Mouse (Mus musculus) forebrain, embryonic 14.5 days (tissue): ENCODE data around the gene Tmem200a. TPM values are rescaled to one million over a fixed set of nuclear protein-coding genes. Genes with fewer than 3 reads are reported as not detected.
A peak's percentile ranks its signal among the peaks of the same experiment; 100 is the strongest.

Experiments used
- ATAC-seq: fragments of 200-750 bp; cut with Nextera tagmentation; 2 replicates; pipeline ENCODE4 v1.8.0; 2017; ENCODE audit warnings: mild to moderate bottlenecking, moderate library complexity
- DNase-seq: peaks from one replicate; pipeline ENCODE4 v3.0.0-alpha.2; 2015; ENCODE audit warnings: low spot score
- H3K27ac ChIP-seq: fragments of 300-500 bp; sonication (generic); 2 replicates; pipeline ENCODE4 v1.5.1; 2014; ENCODE audit warnings: low read depth, mild to moderate bottlenecking, control low read depth, low read length, moderate library complexity
- H3K27me3 ChIP-seq: fragments of 300-500 bp; sonication (generic); replicated peaks from 2 replicates; pipeline ENCODE4 v1.6.1; 2014; ENCODE audit warnings: low read length, control low read depth, mixed read lengths; ENCODE audit not compliant: control insufficient read depth, insufficient read depth
- H3K36me3 ChIP-seq: fragments of 300-500 bp; sonication (generic); 2 replicates; pipeline ENCODE4 v1.6.1; 2014; ENCODE audit warnings: low read length, control low read depth; ENCODE audit not compliant: control insufficient read depth, insufficient read depth
- H3K4me1 ChIP-seq: fragments of 300-500 bp; sonication (generic); 2 replicates; pipeline ENCODE4 v1.6.1; 2014; ENCODE audit warnings: antibody characterized with exemption, low read length, control low read depth; ENCODE audit not compliant: control insufficient read depth, insufficient read depth
- H3K4me2 ChIP-seq: fragments of 300-500 bp; sonication (generic); 2 replicates; pipeline ENCODE4 v1.6.1; 2014; ENCODE audit warnings: mild to moderate bottlenecking, control low read depth, low read length
- H3K4me3 ChIP-seq: fragments of 300-500 bp; sonication (generic); 2 replicates; pipeline ENCODE4 v1.5.1; 2014; ENCODE audit warnings: low read depth, low read length, control low read depth
- H3K9ac ChIP-seq: fragments of 300-500 bp; sonication (generic); 2 replicates; pipeline ENCODE4 v1.6.1; 2014; ENCODE audit warnings: mild to moderate bottlenecking, low read length, control low read depth, moderate library complexity
- H3K9me3 ChIP-seq: fragments of 300-500 bp; sonication (generic); replicated peaks from 2 replicates; pipeline ENCODE4 v1.6.1; 2016; ENCODE audit warnings: low read length, control low read depth, mixed read lengths; ENCODE audit not compliant: control insufficient read depth
- WGBS: fragments of 180-500 bp; shearing (Covaris S2); extraction: QIAGEN DNeasy Blood & Tissue Kit; methylation state at CpG from one replicate; pipeline ENCODE4 v1.1.7; 2014; 5-methylcytosine and 5-hydroxymethylcytosine counted together
- polyA plus RNA-seq: library from polyadenylated mRNA; unstranded; fragments of >200 nt; fragmentation: Nextera tagmentation; extraction: Ambion mirVana; gene quantifications from 2 replicates; pipeline ENCODE4 v1.2.1, GENCODE M21; 2014

Gene Tmem200a
- polyA plus RNA-seq, 1 experiment from 2014 or later, result 19.4 TPM

DNA sequence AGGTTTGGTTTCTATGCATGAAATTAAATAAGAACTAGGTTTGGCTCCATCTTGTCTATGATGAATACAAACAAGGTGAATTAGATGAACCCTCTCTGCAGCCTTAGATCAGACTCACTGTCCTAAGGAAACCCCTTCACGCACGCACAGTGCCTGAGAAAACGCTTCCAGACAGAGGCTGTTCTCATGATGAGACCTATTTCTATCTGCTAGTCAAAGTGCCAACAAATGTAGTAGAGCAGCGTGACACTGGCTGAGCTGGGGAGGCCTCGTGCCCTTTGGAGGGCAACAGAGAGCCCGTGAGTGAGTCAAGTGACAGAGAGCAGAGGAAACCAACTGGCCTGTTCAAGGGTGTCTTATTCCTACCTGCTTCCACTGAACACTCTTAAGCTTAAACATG, 73.4 kb downstream of the Tmem200a start:
- ATAC-seq (no peak), DNase-seq (no peak)
- Histone ChIP-seq H3K4me1 (no peaks in the 10 kb centered on the region), H3K27ac (no peak overlapping the region), H3K36me3 (no peaks in the 10 kb centered on the region), H3K4me3 (no peak overlapping the region), H3K9ac (no peak overlapping the region), H3K4me2 (no peak overlapping the region), H3K27me3 (no peaks in the 10 kb centered on the region), H3K9me3 (no peaks in the 10 kb centered on the region)
- 92% methylated on average over 6 of the region's 6 CpGs for WGBS

DNA sequence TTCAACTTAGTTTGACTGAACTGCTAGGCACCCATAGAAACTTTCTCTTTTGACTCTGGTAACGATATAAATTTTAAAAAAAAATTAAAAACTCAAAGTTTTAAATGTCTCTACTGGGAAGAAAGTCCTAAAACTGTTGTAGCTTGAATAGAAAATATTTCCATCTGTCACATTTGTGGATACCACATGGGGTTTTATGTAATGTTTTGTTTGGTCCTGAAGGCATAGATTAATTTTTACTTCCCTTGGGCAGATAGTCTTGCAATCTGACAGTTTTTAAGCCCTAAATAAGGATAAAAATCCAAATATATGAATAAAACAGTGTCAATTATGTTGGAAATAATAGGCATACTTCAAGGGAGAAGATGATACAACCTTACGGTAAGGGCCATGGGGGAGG, 78.0 kb downstream of the Tmem200a start:
- Histone ChIP-seq H3K4me3 (no peak overlapping the region), H3K4me1 (no peaks in the 10 kb centered on the region), H3K9me3 (no peaks in the 10 kb centered on the region), H3K9ac (no peak overlapping the region), H3K36me3 (no peaks in the 10 kb centered on the region), H3K27me3 (no peaks in the 10 kb centered on the region), H3K27ac (no peak overlapping the region), H3K4me2 (no peak overlapping the region)
- WGBS, result 97% methylated on average over 2 of the region's 2 CpGs
- no peak for ATAC-seq
- no peak for DNase-seq

DNA sequence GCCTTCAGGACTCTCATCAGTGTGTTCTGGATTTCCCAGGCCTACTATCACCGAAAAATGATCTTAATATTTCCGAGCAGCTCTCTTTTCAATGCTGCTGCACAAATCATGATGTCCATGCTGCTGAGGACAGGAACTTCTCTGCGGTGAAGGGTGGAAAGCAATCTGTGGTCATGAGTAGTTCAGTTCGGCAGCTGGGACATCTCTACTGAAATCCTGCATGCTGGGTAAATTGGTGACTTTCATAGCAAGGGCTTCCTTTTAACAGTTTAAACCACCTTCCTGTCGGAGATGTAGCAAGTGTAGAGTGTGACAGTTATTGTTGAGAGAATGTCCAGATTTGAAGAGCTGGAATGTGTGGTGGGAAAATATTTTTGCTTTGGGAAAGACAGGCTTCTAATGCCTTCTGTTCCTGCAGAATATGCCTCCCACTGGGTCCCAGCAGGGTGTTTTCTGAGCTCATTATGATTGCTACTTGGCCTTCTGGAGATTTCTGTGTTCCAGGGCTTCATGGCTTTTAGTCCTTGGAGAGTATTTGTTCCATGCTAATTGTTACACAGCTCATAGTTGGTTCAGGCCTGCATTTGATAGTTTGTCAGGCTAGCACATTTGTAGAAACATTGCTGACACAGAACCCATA, 79.4 kb downstream of the Tmem200a start:
- Histone ChIP-seq H3K36me3 (no peaks in the 10 kb centered on the region), H3K27ac (no peak overlapping the region), H3K27me3 (no peaks in the 10 kb centered on the region), H3K4me2 (no peak overlapping the region), H3K4me3 (no peak overlapping the region), H3K9ac (no peak overlapping the region), H3K4me1 (no peaks in the 10 kb centered on the region), H3K9me3 (no peaks in the 10 kb centered on the region)
- DNase-seq, result no peak
- ATAC-seq, result no peak
- WGBS, result 78% methylated on average over 5 of the region's 5 CpGs

DNA sequence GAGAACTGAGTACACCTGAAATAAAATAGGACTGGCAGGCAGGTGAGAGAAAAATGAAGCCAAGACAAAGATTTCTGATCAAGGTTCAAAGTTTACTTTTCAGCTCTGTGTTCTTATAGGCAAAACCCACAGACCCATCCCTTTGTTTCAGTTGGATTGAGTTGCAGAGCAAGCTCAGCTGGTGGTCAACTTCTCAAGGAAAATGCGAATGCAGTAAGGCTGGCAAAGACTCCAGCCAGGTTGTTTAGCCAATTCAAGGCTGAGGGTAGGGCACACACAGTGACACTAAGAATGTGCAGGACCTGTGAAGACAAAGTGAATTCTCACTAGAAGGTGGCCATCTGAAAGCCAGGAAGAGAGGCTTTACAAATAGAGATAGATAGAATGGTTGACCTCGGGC, 94.8 kb downstream of the Tmem200a start:
- H3K4me2 ChIP-seq, result no peak overlapping the region
- DNase-seq (no peak), ATAC-seq (no peak)
- H3K36me3 ChIP-seq, result no peaks in the 10 kb centered on the region
- H3K9ac ChIP-seq, result no peak overlapping the region
- no peaks in the 10 kb centered on the region for H3K4me1 ChIP-seq
- H3K27me3 ChIP-seq, result no peaks in the 10 kb centered on the region
- H3K4me3 ChIP-seq, result no peak overlapping the region
- 55% methylated on average over 2 of the region's 2 CpGs for WGBS
- no peak overlapping the region for H3K27ac ChIP-seq
- H3K9me3 ChIP-seq, result no peaks in the 10 kb centered on the region

DNA sequence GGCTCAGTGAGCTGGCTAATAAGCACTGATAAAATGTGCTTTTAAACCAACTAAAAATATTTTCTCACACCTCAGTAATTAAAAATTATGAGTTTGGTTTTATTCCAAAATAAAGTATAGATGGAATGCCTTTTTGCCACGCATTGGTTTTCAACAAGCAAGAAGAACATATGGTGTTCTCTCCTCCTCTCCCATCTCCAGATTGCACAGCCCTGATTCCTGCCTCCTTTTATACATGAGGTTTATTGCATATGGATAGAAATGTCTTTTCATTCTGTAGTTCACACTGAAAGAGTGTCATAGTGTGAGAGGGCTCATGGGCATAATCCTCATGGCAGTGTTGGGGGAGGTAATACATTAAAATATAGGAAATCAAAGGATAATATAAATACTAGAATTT, 96.2 kb downstream of the Tmem200a start:
- peak; percentile 56 for DNase-seq
- Histone ChIP-seq H3K9ac (no peak overlapping the region), H3K4me1 (no peaks in the 10 kb centered on the region), H3K36me3 (no peaks in the 10 kb centered on the region), H3K4me3 (no peak overlapping the region), H3K9me3 (no peaks in the 10 kb centered on the region), H3K4me2 (no peak overlapping the region), H3K27me3 (no peaks in the 10 kb centered on the region), H3K27ac (no peak overlapping the region)
- WGBS, result 67% methylated on average over 1 of the region's 1 CpGs
- ATAC-seq, result peak; percentile 78; the same call in 1 of the 2 replicates

DNA sequence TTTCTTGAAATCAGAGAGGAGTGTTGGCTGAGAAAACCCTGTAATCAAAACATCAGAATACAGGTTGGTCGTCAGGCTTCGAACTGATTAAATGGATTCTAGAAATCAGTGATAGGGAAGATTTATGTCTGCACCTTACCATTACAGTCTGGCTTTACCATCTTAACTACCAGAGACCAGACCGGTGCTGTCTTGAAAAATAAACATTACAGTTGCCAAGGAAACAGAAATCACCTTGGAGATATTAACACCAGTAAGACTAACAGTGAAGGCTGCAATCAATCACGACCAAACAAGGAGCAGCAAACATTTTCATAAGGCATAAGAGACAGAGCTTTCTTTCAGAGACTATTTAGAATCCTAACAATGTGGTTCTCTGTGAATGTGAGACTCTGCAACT, 116.0 kb downstream of the Tmem200a start:
- no peak for ATAC-seq
- H3K36me3 ChIP-seq, result no peaks in the 10 kb centered on the region
- no peak overlapping the region for H3K4me2 ChIP-seq
- H3K9ac ChIP-seq, result no peak overlapping the region
- no peak overlapping the region for H3K4me3 ChIP-seq
- H3K27ac ChIP-seq, result no peak overlapping the region
- no peaks in the 10 kb centered on the region for H3K27me3 ChIP-seq
- H3K4me1 ChIP-seq, result no peaks in the 10 kb centered on the region
- 73% methylated on average over 4 of the region's 4 CpGs for WGBS
- peak; percentile 35 for DNase-seq
- H3K9me3 ChIP-seq, result no peaks in the 10 kb centered on the region

DNA sequence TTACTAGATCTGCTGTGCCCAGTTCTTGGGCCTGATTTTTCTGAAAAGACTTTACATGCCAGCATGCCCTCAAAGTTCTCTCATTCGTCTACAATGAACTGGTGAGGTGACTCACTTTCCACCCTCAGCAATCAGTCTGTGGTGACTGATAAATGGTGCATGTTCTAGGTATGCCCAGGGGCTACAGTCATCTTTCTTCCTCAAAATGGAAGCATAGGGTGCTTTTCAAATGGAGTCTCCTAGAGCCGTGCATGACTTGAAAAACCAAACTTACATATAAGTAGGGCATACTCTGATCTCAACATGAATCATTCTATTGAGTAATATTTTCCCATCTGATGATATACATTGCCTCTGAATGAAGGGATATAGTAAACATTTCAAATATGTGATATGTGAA, 117.8 kb downstream of the Tmem200a start:
- H3K27me3 ChIP-seq, result no peaks in the 10 kb centered on the region
- no peaks in the 10 kb centered on the region for H3K4me1 ChIP-seq
- 90% methylated on average over 2 of the region's 2 CpGs for WGBS
- H3K9ac ChIP-seq, result no peak overlapping the region
- H3K36me3 ChIP-seq, result no peaks in the 10 kb centered on the region
- no peaks in the 10 kb centered on the region for H3K9me3 ChIP-seq
- no peak for ATAC-seq
- H3K27ac ChIP-seq, result no peak overlapping the region
- H3K4me3 ChIP-seq, result no peak overlapping the region
- H3K4me2 ChIP-seq, result no peak overlapping the region
- no peak for DNase-seq

DNA sequence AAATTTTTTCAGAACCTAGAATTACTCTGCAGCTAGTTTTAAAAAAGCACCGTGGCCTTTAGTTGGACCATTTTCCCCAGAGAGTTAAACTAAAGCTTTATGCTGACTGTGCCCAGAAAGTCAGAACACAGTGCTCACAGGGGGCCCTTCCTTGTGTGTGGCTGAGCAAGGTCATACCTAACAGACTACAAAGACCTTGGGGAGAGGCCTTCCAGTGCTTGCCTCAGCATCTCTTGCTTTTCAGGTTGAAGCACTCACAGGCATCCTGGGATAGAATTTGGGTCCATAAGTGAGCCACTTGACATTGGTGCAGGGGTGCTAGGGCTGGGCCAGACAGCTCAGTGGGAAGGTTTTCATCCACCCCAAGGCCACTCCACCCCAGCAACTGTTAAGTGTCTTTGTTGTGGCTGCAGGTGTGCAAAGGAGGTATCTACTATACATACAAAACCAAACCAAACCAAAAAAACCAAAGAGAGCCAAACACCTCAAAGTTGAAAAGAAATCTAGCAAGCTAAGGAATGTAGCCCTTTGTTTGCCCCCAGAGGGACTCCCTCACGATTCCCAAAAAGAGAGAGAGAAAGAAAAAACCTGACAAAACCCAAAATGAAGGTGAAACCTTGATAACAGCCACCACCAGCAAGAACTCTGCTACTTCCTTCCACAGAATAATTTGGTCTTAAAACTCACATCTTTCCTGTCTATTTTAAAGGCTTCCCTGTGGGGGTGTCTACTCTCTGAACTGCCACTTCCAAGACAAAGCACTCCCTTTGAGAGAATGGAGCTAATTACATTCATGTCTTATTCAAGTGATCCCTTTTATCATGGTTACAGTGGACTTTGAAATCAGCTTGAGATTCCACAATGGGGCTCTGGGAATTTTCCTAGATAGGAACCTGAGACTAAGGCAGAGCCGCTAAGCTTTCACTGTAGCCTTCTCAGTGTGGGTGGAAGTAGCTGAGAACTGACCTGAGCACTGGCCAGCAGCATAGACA, 119.8 kb downstream of the Tmem200a start:
- ATAC-seq (no peak), DNase-seq (no peak)
- no peaks in the 10 kb centered on the region for H3K4me1 ChIP-seq
- H3K9me3 ChIP-seq, result no peaks in the 10 kb centered on the region
- H3K9ac ChIP-seq, result no peak overlapping the region
- no peaks in the 10 kb centered on the region for H3K36me3 ChIP-seq
- H3K4me2 ChIP-seq, result no peak overlapping the region
- no peak overlapping the region for H3K4me3 ChIP-seq
- H3K27me3 ChIP-seq, result no peaks in the 10 kb centered on the region
- H3K27ac ChIP-seq, result no peak overlapping the region
- 36% methylated on average over 3 of the region's 3 CpGs for WGBS
